8 mouse cellular contexts compared by ENCODE assay signal in genomic region chr15:96666663-96667062, GRCm38 (mm10). TPM values are rescaled to one million over a fixed set of nuclear protein-coding genes. Genes with fewer than 3 reads are reported as not detected.
DNase-seq lines count a peak whose midpoint lies in the region; ATAC-seq and TF ChIP-seq lines count a peak whose summit lies in the region.

No protein-coding gene starts in this region.

- H3K4me1 ChIP-seq in forebrain, embryonic 12.5 days: no peaks in the 10 kb centered on the region
- H3K4me1 ChIP-seq in hindbrain, embryonic 11.5 days (replicated peaks; ENCODE audit: control insufficient read depth, insufficient read depth, low read length): no peaks in the 10 kb centered on the region
- H3K4me1 ChIP-seq in small intestine, adult 2 months (ENCODE audit: control insufficient read depth, insufficient read depth, insufficient read length, low read length): 0 out of 2 replicates have a peak, but pooled peaks cover 3% of the 10 kb centered on the region

- intact Hi-C loops in left cerebral cortex, adult 2 months (cut with DNase I): loop anchor here (2.0 to 5.0 kb wide), 2 partner anchors 64 to 124 kb away; no protein-coding TSS in a partner anchor

- H3K4me2 ChIP-seq in forebrain, embryonic 12.5 days: peak overlapping the region; percentile 42
- no peak overlapping the region; the same call in 1 of the 2 replicates for H3K4me2 ChIP-seq in hindbrain, embryonic 11.5 days (replicated peaks; ENCODE audit: low read depth, low read length)

- WGBS in forebrain, embryonic 12.5 days: 5% methylated on average over 7 of the region's 7 CpGs
- 11% methylated on average over 7 of the region's 7 CpGs for WGBS in hindbrain, embryonic 11.5 days
- 2% methylated on average over 7 of the region's 7 CpGs for WGBS in small intestine, adult 2 months

- no peak overlapping the region for H3K27ac ChIP-seq in forebrain, embryonic 12.5 days
- H3K27ac ChIP-seq in hindbrain, embryonic 11.5 days (ENCODE audit: low read depth, low read length): no peak overlapping the region
- H3K27ac ChIP-seq in left cerebral cortex, adult 2 months: no peak overlapping the region
- H3K27ac ChIP-seq in small intestine, adult 2 months (ENCODE audit: insufficient read depth, low read depth, low read length): no peak overlapping the region

- no peak overlapping the region for H3K4me3 ChIP-seq in forebrain, embryonic 12.5 days (replicated peaks)
- H3K4me3 ChIP-seq in hindbrain, embryonic 11.5 days (ENCODE audit: low read depth, low read length): no peak overlapping the region
- H3K4me3 ChIP-seq in left cerebral cortex, adult 2 months: peak overlapping the region; percentile 21; the same call in 1 of the 2 replicates
- H3K4me3 ChIP-seq in small intestine, adult 2 months (ENCODE audit: low read depth, low read length): no peak overlapping the region

- no peaks in the 10 kb centered on the region for H3K9me3 ChIP-seq in forebrain, embryonic 12.5 days
- no peaks in the 10 kb centered on the region for H3K9me3 ChIP-seq in hindbrain, embryonic 11.5 days (ENCODE audit: control insufficient read depth, low read length)

- H3K36me3 ChIP-seq in forebrain, embryonic 12.5 days (replicated peaks): no peaks in the 10 kb centered on the region
- no peaks in the 10 kb centered on the region for H3K36me3 ChIP-seq in hindbrain, embryonic 11.5 days (ENCODE audit: control insufficient read depth, insufficient read depth, low read length)
- no peaks in the 10 kb centered on the region for H3K36me3 ChIP-seq in small intestine, adult 2 months (ENCODE audit: control insufficient read depth, insufficient read depth, low read length)

- ATAC-seq in forebrain, embryonic 12.5 days (ENCODE audit: low FRiP score): peak; percentile 75
- ATAC-seq in hindbrain, embryonic 11.5 days (ENCODE audit: low FRiP score): no peak; the same call in 1 of the 2 replicates
- ATAC-seq in megakaryocyte, adult 5-6 weeks (ENCODE audit: poor library complexity, severe bottlenecking): peak; percentile 84

- TF ChIP-seq POLR2A in small intestine, adult 2 months (IDR thresholded peaks at IDR 0.05; ENCODE audit: low read depth, low read length): no peak

- DNase-seq in adrenal gland, adult (ENCODE audit: inconsistent age in 2 of 2, low spot score in 1 of 2): peak; percentile 51 to 89
- DNase-seq in adrenal gland, adult 8-10 months: no peak
- DNase-seq in c-Kit-positive CD71-positive TER-119-positive erythroid progenitor cells, embryonic 14.5 days (ENCODE audit: low spot score): peak; percentile 74
- DNase-seq in hindbrain, embryonic 11.5 days (ENCODE audit: low spot score): peak; percentile 81
- peak; percentile 46 to 55 for DNase-seq in left cerebral cortex, adult 2 months (ENCODE audit: extremely low spot score in 1 of 2, low spot score in 2 of 2)

- no peak overlapping the region for H3K9ac ChIP-seq in forebrain, embryonic 12.5 days
- H3K9ac ChIP-seq in hindbrain, embryonic 11.5 days (ENCODE audit: low read depth, low read length): no peak overlapping the region

- no peaks in the 10 kb centered on the region for H3K27me3 ChIP-seq in forebrain, embryonic 12.5 days
- no peaks in the 10 kb centered on the region for H3K27me3 ChIP-seq in hindbrain, embryonic 11.5 days (ENCODE audit: control insufficient read depth, insufficient read depth, low read length)
- H3K27me3 ChIP-seq in small intestine, adult 2 months (ENCODE audit: control insufficient read depth, insufficient read depth, low read length): no peaks in the 10 kb centered on the region

- peak; percentile 88 for TF ChIP-seq CTCF in left cerebral cortex, adult 2 months (IDR thresholded peaks at IDR 0.05)
- peak; percentile 69; the same call in 1 of the 2 replicates for TF ChIP-seq CTCF in small intestine, adult 2 months (IDR thresholded peaks at IDR 0.05; ENCODE audit: extremely low read depth, insufficient read length, insufficient replicate concordance, low read depth, low read length)

RNA-seq across cellular contexts. Expression of gene Slc38a1, which starts 23.9 kb away (rescaled TPM):
- total RNA-seq in adrenal gland, adult 8-10 months (2022): 10 to 100 TPM; 23.1 to 32.4 (median 27.6) TPM
- 148 and 166 TPM in 2 replicates for polyA plus RNA-seq in forebrain, embryonic 12.5 days (2016; fragmentation: Nextera tagmentation; extraction: Ambion mirVana)
- polyA plus RNA-seq in hindbrain, embryonic 11.5 days (2014; fragmentation: Nextera tagmentation; extraction: Ambion mirVana): 133 and 149 TPM in 2 replicates
- 100 to 1,000 TPM; 111 to 116 TPM for total RNA-seq in left cerebral cortex, adult 2 months (2021)
- 58.7 and 69.9 TPM in 2 replicates for total RNA-seq in megakaryocyte, adult 5-6 weeks (2015)
- 43.8 and 48.4 TPM in 2 replicates for total RNA-seq in megakaryocyte, adult 5-6 weeks (2017)
- polyA plus RNA-seq in small intestine, adult 2 months (2012; rRNA removed): 6.6 and 15.0 TPM in 2 replicates

RNA-seq across cellular contexts. Expression of gene Slc38a2, which starts 32.9 kb away (rescaled TPM):
- 100 to 1,000 TPM; 132 to 148 (median 137) TPM for total RNA-seq in adrenal gland, adult 8-10 months (2022)
- 199 TPM in 2 replicates for polyA plus RNA-seq in forebrain, embryonic 12.5 days (2016; fragmentation: Nextera tagmentation; extraction: Ambion mirVana)
- 209 and 224 TPM in 2 replicates for polyA plus RNA-seq in hindbrain, embryonic 11.5 days (2014; fragmentation: Nextera tagmentation; extraction: Ambion mirVana)
- total RNA-seq in left cerebral cortex, adult 2 months (2021): 100 to 1,000 TPM in 1 of 2 experiments, 10 to 100 TPM in 1; 96.9 to 108 TPM
- 125 and 137 TPM in 2 replicates for total RNA-seq in megakaryocyte, adult 5-6 weeks (2015)
- 63.8 and 68.3 TPM in 2 replicates for total RNA-seq in megakaryocyte, adult 5-6 weeks (2017)
- polyA plus RNA-seq in small intestine, adult 2 months (2012; rRNA removed): 10.3 and 13.9 TPM in 2 replicates
